Comparison of ENCODE assay signal across 9 mouse cellular contexts in genomic region chr8:120281487-120281886, GRCm38 (mm10). TPM values are rescaled to one million over a fixed set of nuclear protein-coding genes. Genes with fewer than 3 reads are reported as not detected.
DNase-seq lines count a peak whose midpoint lies in the region; ATAC-seq lines count a peak whose summit lies in the region.
"Had no signal": no experiment of that assay in that cellular context is flagged by ENCODE, and none has a peak within 500 bp of the region (broad histone marks: within the 10 kb centered on the region; RNA-seq: fewer than 3 reads in every experiment).

No protein-coding gene starts in this region.

- no peaks in the 10 kb centered on the region for H3K9me3 ChIP-seq in kidney, embryonic 15.5 days (replicated peaks)
- no peaks in the 10 kb centered on the region for H3K9me3 ChIP-seq in forebrain, embryonic 10.5 days
- H3K9me3 ChIP-seq in hindbrain, embryonic 13.5 days = no peaks in the 10 kb centered on the region
- H3K9me3 ChIP-seq in midbrain, embryonic 14.5 days (ENCODE audit: control insufficient read depth, low read length) = no peaks in the 10 kb centered on the region

- no peak overlapping the region for H3K27ac ChIP-seq in kidney, embryonic 15.5 days
- peak overlapping the region; percentile 52; the same call in 1 of the 2 replicates for H3K27ac ChIP-seq in forebrain, embryonic 10.5 days
- H3K27ac ChIP-seq in hindbrain, embryonic 13.5 days = no peak overlapping the region
- H3K27ac ChIP-seq in midbrain, embryonic 14.5 days (replicated peaks; ENCODE audit: low read depth, low read length) = no peak overlapping the region

- H3K4me3 ChIP-seq in kidney, embryonic 15.5 days (replicated peaks) = no peak overlapping the region
- H3K4me3 ChIP-seq in forebrain, embryonic 10.5 days = no peak overlapping the region
- no peak overlapping the region for H3K4me3 ChIP-seq in hindbrain, embryonic 13.5 days
- no peak overlapping the region for H3K4me3 ChIP-seq in midbrain, embryonic 14.5 days (replicated peaks; ENCODE audit: low read depth, low read length)
- H3K4me3 ChIP-seq: myocyte had no signal

- H3K27me3 ChIP-seq in kidney, embryonic 15.5 days = peaks cover 7% of the 10 kb centered on the region; the same call in 1 of the 2 replicates
- H3K27me3 ChIP-seq in forebrain, embryonic 10.5 days (ENCODE audit: poor library complexity, severe bottlenecking) = peaks cover 79% of the 10 kb centered on the region
- peaks cover 28% of the 10 kb centered on the region for H3K27me3 ChIP-seq in hindbrain, embryonic 13.5 days
- H3K27me3 ChIP-seq in midbrain, embryonic 14.5 days (ENCODE audit: control insufficient read depth, insufficient read depth, low read length) = no peaks in the 10 kb centered on the region; the same call in 1 of the 2 replicates

- H3K9ac ChIP-seq in kidney, embryonic 15.5 days = no peak overlapping the region
- 0 out of 2 replicates have a peak overlapping the region, but pooled peaks have one; percentile 24 for H3K9ac ChIP-seq in hindbrain, embryonic 13.5 days
- H3K9ac ChIP-seq in midbrain, embryonic 14.5 days (replicated peaks; ENCODE audit: low read length) = no peak overlapping the region

- no peak overlapping the region for H3K4me2 ChIP-seq in kidney, embryonic 15.5 days
- H3K4me2 ChIP-seq in hindbrain, embryonic 13.5 days = no peak overlapping the region
- H3K4me2 ChIP-seq in midbrain, embryonic 14.5 days (ENCODE audit: low read length) = no peak overlapping the region

- H3K4me1 ChIP-seq in kidney, embryonic 15.5 days = peaks cover 88% of the 10 kb centered on the region
- peaks cover 88% of the 10 kb centered on the region for H3K4me1 ChIP-seq in forebrain, embryonic 10.5 days
- peaks cover 77% of the 10 kb centered on the region for H3K4me1 ChIP-seq in hindbrain, embryonic 13.5 days (replicated peaks)
- peaks cover 49% of the 10 kb centered on the region for H3K4me1 ChIP-seq in midbrain, embryonic 14.5 days (ENCODE audit: control insufficient read depth, insufficient read depth, low read length)

- peak; percentile 80 for DNase-seq in kidney, adult 18-20 months
- peak; percentile 80 for DNase-seq in c-Kit-positive CD71-negative TER-119-negative erythroid progenitor cells, embryonic 14.5 days (ENCODE audit: low read depth)
- DNase-seq in forebrain, embryonic 10.5 days (ENCODE audit: extremely low spot score, low spot score) = peak; percentile 72
- peak; percentile 85 to 90 for DNase-seq in left cerebral cortex, postnatal 14 days (ENCODE audit: low spot score in 2 of 2)
- DNase-seq in midbrain, embryonic 14.5 days = peak; percentile 94
- DNase-seq in spleen, postnatal 4 days (ENCODE audit: low spot score in 2 of 2) = peak; percentile 80 to 91

- H3K36me3 ChIP-seq in kidney, embryonic 15.5 days = no peaks in the 10 kb centered on the region
- no peaks in the 10 kb centered on the region for H3K36me3 ChIP-seq in forebrain, embryonic 10.5 days (replicated peaks)
- H3K36me3 ChIP-seq in hindbrain, embryonic 13.5 days = no peaks in the 10 kb centered on the region
- no peaks in the 10 kb centered on the region for H3K36me3 ChIP-seq in midbrain, embryonic 14.5 days (ENCODE audit: control insufficient read depth, insufficient read depth, low read length)

- no peak for ATAC-seq in kidney, embryonic 15.5 days (replicated peaks; ENCODE audit: low FRiP score)
- ATAC-seq in hindbrain, embryonic 13.5 days (ENCODE audit: low FRiP score) = peak; percentile 46; the same call in 1 of the 2 replicates
- ATAC-seq in midbrain, embryonic 14.5 days (ENCODE audit: low FRiP score, low TSS enrichment) = no peak

- intact Hi-C loops in left cerebral cortex, postnatal 14 days (cut with DNase I) = loop anchor here (5.0 kb wide), 2 partner anchors 36 to 104 kb away; partner anchors contain the start of gene Fam92b

- 14% methylated on average over 4 of the region's 4 CpGs for WGBS in kidney, embryonic 15.5 days
- 26% methylated on average over 4 of the region's 4 CpGs for WGBS in forebrain, embryonic 10.5 days
- WGBS in hindbrain, embryonic 13.5 days = 18% methylated on average over 4 of the region's 4 CpGs
- 18% methylated on average over 4 of the region's 4 CpGs for WGBS in midbrain, embryonic 14.5 days

RNA-seq across cellular contexts. Expression of gene Gse1, which starts 53.2 kb away (rescaled TPM):
- 8.3 and 10.0 TPM in 2 replicates for polyA plus RNA-seq in kidney, embryonic 15.5 days (2015; fragmentation: Nextera tagmentation; extraction: Ambion mirVana)
- 11.1 and 12.0 TPM in 2 replicates for polyA plus RNA-seq in forebrain, embryonic 10.5 days (2016; fragmentation: Nextera tagmentation; extraction: Ambion mirVana)
- 21.3 and 22.1 TPM in 2 replicates for polyA plus RNA-seq in hindbrain, embryonic 13.5 days (2015; fragmentation: Nextera tagmentation; extraction: Ambion mirVana)
- total RNA-seq in left cerebral cortex, postnatal 14 days (2021) = 10 to 100 TPM; 49.0 to 57.3 TPM
- polyA plus RNA-seq in midbrain, embryonic 14.5 days (2014; fragmentation: Nextera tagmentation; extraction: Ambion mirVana) = 28.6 and 29.0 TPM in 2 replicates
